Mouse (Mus musculus) lung, adult 18-20 months (tissue): ENCODE measurements around the gene Ell3.
"Not testable (repeated sequence)": the region's sequence is repeated elsewhere in the genome, so short reads cannot be mapped to it uniquely, and the experiment has no call there.

Source experiments
- DNase-seq, 2 experiments: peaks; one replicate each; pipeline ENCODE4 v3.0.0; 2022; ENCODE audit warnings: mixed read lengths in 2 of 2

Ell3 gene

GRCm38 (mm10) chr2:121444178-121444577 lies at the start of gene Ell3:
Gene Ell3, minus strand, starts transcription at chr2:121444278.
- no peak for DNase-seq

GRCm38 (mm10) chr2:121484403-121484802 lies 40.3 kb upstream of the Ell3 start:
- not testable (repeated sequence) for DNase-seq

- no peak for DNase-seq
Measured at GRCm38 (mm10) chr2:121483576-121483975, 39.5 kb upstream of the Ell3 start.

GRCm38 (mm10) chr2:121480916-121481315 lies 36.8 kb upstream of the Ell3 start:
- DNase-seq, result not testable (repeated sequence)

- peak; percentile 6 to 39 for DNase-seq
Measured at GRCm38 (mm10) chr2:121480498-121480897, 36.4 kb upstream of the Ell3 start.

- no peak for DNase-seq
Measured at GRCm38 (mm10) chr2:121477491-121478266, 33.6 kb upstream of the Ell3 start.

GRCm38 (mm10) chr2:121475306-121475705 lies 31.2 kb upstream of the Ell3 start:
- DNase-seq, result not testable (repeated sequence)

GRCm38 (mm10) chr2:121474180-121474535 lies 30.1 kb upstream of the Ell3 start:
- no peak for DNase-seq

- DNase-seq, result peak; percentile 83 to 88
Measured at GRCm38 (mm10) chr2:121473301-121474179, 29.5 kb upstream of the Ell3 start, which contains the start of gene Mfap1b. Gene Mfap1b, minus strand, starts transcription at chr2:121474067.

- DNase-seq, result not testable (repeated sequence)
Measured at GRCm38 (mm10) chr2:121472783-121473182, 28.7 kb upstream of the Ell3 start.

GRCm38 (mm10) chr2:121468982-121469381 lies 24.9 kb upstream of the Ell3 start:
- DNase-seq, result not testable (repeated sequence)

- no peak for DNase-seq
Measured at GRCm38 (mm10) chr2:121460071-121460470, 16.0 kb upstream of the Ell3 start.

GRCm38 (mm10) chr2:121456692-121457642 lies 12.9 kb upstream of the Ell3 start, which contains the start of gene Serinc4:
Gene Serinc4, minus strand, starts transcription at chr2:121456781.
- peak; percentile 87 to 91 for DNase-seq

GRCm38 (mm10) chr2:121455534-121455933 lies 11.5 kb upstream of the Ell3 start:
- DNase-seq, result no peak

GRCm38 (mm10) chr2:121453917-121454316 lies 9.8 kb upstream of the Ell3 start:
- DNase-seq, result no peak

- DNase-seq, result no peak
Measured at GRCm38 (mm10) chr2:121452990-121453389, 8.9 kb upstream of the Ell3 start, which contains the start of gene Hypk. Gene Hypk, plus strand, starts transcription at chr2:121453290.

- peak in 1 of 2 experiments; percentile 20 for DNase-seq
Measured at GRCm38 (mm10) chr2:121452361-121452760, 8.3 kb upstream of the Ell3 start.

- DNase-seq, result peak; percentile 30 to 39
Measured at GRCm38 (mm10) chr2:121450093-121450492, 6.0 kb upstream of the Ell3 start.

- peak in 1 of 2 experiments; percentile 36 for DNase-seq
Measured at GRCm38 (mm10) chr2:121449545-121450011, 5.5 kb upstream of the Ell3 start.

GRCm38 (mm10) chr2:121448739-121449535 lies 4.9 kb upstream of the Ell3 start, which contains the start of gene Serf2:
Gene Serf2, plus strand, starts transcription at chr2:121449195.
- peak; percentile 100 for DNase-seq

GRCm38 (mm10) chr2:121448136-121448535 lies 4.1 kb upstream of the Ell3 start:
- peak; percentile 32 to 50 for DNase-seq
